Mouse (Mus musculus): ENCODE data around the gene Tsnax.

The Tsnax gene

GRCm38 (mm10) chr8:125080388-125081344 lies 67.9 kb downstream of the Tsnax start:
- DNase-seq (ENCODE audit: low read depth, low spot score): no peak

GRCm38 (mm10) chr8:125083746-125084145 lies 70.9 kb downstream of the Tsnax start:
- no peak for DNase-seq (ENCODE audit: low read depth, low spot score)

Measured in retina, adult 2 months (tissue).